Mouse (Mus musculus): Measurements from ENCODE around the gene Ube2d3.

DNA sequence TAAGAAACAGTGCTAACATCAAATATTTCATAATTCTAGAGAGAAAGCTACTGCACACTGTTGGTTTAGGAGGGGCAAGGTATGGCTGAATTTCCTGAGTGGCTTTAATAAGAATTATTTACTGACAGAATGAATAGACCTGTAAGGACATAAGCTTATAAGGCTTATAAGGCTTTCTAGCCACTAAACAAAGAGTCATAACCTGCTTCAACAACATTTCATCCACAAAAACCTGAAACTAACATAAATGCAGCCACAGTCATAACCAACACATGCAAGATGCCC, 16.7 kb upstream of the Ube2d3 start:
- TF ChIP-seq CTCF (IDR thresholded peaks at IDR 0.05; ENCODE audit: extremely low read depth, insufficient read length, insufficient replicate concordance, low read depth, low read length) (no peak), POLR2A (IDR thresholded peaks at IDR 0.05; ENCODE audit: low read depth, low read length) (no peak)

Measured in small intestine, adult 2 months (tissue).